Mouse (Mus musculus): Measurements from ENCODE around the gene Olfr491. TPM values are rescaled to one million over a fixed set of nuclear protein-coding genes. Genes with fewer than 3 reads are reported as not detected.

Gene Olfr491
- not detected for total RNA-seq (2021)

DNA sequence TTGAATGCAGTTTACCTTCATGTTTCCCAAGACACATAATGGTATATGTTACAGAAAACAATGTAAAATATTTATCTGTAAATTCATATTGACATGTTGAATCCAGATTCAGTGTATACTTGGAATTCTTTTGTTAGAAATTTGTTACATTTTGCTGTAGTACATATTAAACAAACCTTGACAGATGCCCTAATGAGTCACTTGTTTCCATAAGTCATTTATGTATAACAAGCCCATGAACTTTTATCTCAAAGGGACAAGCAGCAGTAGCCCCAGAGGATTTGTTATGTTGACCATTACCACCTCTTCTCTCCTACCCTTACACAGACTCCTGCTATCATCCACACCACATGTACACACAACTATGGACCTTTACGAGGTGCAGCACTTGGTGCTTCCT lies at the start of gene Olfr491:
Gene Olfr491 (plus strand): TSS at position 301 of the 400 bp plus-strand sequence.
- no peak for DNase-seq (ENCODE audit: low spot score in 2 of 2)
- intact Hi-C loops (cut with DNase I): no loop called here

DNA sequence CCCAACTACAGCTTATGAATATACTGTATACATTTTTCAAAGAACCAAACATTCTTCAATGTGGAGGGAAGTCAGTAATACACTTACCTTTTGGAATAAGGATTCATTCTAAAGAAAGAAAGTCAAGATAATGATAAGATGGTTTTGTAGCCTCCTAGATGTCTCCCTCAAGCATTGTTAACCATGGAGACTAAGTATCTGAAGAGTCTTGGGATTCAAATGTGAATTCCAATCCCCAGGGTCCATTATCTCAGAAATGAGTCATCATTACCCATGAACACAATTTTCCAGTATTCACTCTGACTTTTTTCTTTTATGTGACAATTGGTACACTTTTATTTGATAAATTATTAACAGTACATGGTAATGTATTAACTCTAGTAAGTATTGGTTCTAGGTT lies 24.4 kb upstream of the Olfr491 start, which contains the start of gene Olfr490:
Gene Olfr490 (minus strand): TSS at position 101 of the 400 bp plus-strand sequence.
- intact Hi-C loops (cut with DNase I): no loop called here
- DNase-seq (ENCODE audit: low spot score in 2 of 2): no peak

DNA sequence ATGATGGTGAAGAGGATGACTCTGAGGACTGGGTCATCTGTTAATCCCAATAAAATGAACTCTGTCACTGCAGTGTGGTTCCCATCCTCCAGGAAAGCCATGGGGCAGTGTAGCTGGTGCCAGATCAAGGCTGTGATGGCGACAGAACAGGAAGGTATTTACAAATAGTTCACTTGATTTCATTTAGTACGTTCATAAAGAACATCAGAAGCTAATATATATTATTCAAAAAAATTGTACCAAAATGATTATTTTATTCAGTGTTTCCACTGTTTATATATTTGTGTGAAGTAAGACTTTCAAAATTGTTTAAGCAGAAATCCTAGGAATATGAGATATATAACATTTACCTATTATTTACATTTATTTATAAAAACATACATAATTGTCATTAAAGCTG lies 10.3 kb downstream of the Olfr491 start, which contains the start of gene Olfr492:
Gene Olfr492 (minus strand): TSS at position 101 of the 400 bp plus-strand sequence.
- DNase-seq (ENCODE audit: low spot score in 2 of 2): no peak
- intact Hi-C loops (cut with DNase I): no loop called here

DNA sequence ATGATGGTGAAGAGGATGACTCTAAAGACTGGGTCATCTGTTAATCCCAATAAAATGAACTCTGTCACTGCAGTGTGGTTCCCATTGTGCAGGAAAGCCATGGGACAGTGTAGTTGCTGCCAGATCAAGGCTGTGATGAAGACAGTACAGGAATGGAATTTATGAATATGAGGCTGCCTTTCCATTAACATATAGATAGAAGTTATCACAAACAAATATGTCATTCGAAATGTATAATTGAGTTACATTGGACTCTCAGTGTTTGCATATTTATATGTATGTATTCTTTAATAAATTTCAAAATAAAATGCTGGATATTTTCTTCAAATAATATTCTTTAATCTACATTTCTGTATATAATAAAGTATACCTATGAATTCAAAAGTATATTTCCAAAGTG lies 33.6 kb downstream of the Olfr491 start, which contains the start of gene Olfr493:
Gene Olfr493 (minus strand): TSS at position 101 of the 400 bp plus-strand sequence.
- no peak for DNase-seq (ENCODE audit: low spot score in 2 of 2)
- intact Hi-C loops (cut with DNase I): no loop called here

DNA sequence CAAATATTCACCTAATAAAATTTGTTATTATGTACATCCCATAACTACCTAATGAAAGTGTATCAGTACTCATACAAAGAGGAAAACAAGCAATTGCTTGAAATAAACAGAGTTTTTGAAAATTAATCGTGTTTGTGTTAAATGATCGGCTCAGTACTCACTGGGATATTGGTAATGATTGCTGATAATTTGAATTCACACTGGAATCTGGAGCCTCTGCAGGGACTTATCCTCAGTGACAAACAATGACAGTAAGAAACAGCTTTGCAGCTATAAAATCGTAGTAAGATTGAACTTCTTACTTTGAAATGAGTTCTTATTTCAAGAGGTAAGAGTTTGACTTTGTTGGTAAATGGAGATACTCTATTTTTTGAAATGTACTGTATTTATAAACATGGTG lies 51.8 kb downstream of the Olfr491 start, which contains the start of gene Olfr494:
Gene Olfr494 (plus strand): TSS at position 301 of the 400 bp plus-strand sequence.
- no peak for DNase-seq (ENCODE audit: low spot score in 2 of 2)
- intact Hi-C loops (cut with DNase I): no loop called here

Other genes with a start within 250 kb of the Olfr491 start
- not detected for gene Olfr480, start 246.1 kb upstream of the Olfr491 start, total RNA-seq (2021)
- gene Olfr481, start 233.6 kb upstream of the Olfr491 start, total RNA-seq (2021): not detected
- 1 to 10 TPM; 1.9 to 2.1 TPM for gene Olfr482, start 215.9 kb upstream of the Olfr491 start, total RNA-seq (2021)
- gene Olfr483, start 212.6 kb upstream of the Olfr491 start, total RNA-seq (2021): not detected
- gene Olfr484, start 186.0 kb upstream of the Olfr491 start, total RNA-seq (2021): not detected
- gene Olfr485, start 153.6 kb upstream of the Olfr491 start, total RNA-seq (2021): not detected
- gene Olfr486, start 140.7 kb upstream of the Olfr491 start, total RNA-seq (2021): not detected
- gene Olfr487, start 98.8 kb upstream of the Olfr491 start, total RNA-seq (2021): not detected
- gene Olfr488, start 55.1 kb upstream of the Olfr491 start, total RNA-seq (2021): not detected
- not detected for gene Olfr490, start 24.5 kb upstream of the Olfr491 start, total RNA-seq (2021)
- not detected for gene Olfr492, start 10.2 kb downstream of the Olfr491 start, total RNA-seq (2021)
- gene Olfr493, start 33.5 kb downstream of the Olfr491 start, total RNA-seq (2021): not detected
- not detected for gene Olfr494, start 51.9 kb downstream of the Olfr491 start, total RNA-seq (2021)
- gene Olfr495, start 79.7 kb downstream of the Olfr491 start, total RNA-seq (2021): not detected
- not detected for gene Olfr497, start 107.0 kb downstream of the Olfr491 start, total RNA-seq (2021)
- gene Olfr498, start 151.9 kb downstream of the Olfr491 start, total RNA-seq (2021): not detected
- not detected for gene Olfr502, start 211.6 kb downstream of the Olfr491 start, total RNA-seq (2021)
- not detected for gene Olfr503, start 231.1 kb downstream of the Olfr491 start, total RNA-seq (2021)

Measured in left cerebral cortex, postnatal 36 days (tissue).